Mouse (Mus musculus) gastrocnemius, postnatal 4 days (tissue): ENCODE data around the gene Ppef1. TPM values are rescaled to one million over a fixed set of nuclear protein-coding genes. Genes with fewer than 3 reads are reported as not detected.
A peak's percentile ranks its signal among the peaks of the same experiment; 100 is the strongest.

ENCODE experiments used
- DNase-seq, 2 experiments: peaks; one replicate each; pipeline ENCODE4 v3.0.0; 2021 to 2022; ENCODE audit warnings: low spot score in 2 of 2, mixed read lengths in 2 of 2
- total RNA-seq, 2 experiments: library from RNA; stranded (reverse); gene quantifications; 2 replicates each; pipeline ENCODE4 v1.2.3; 2021

The Ppef1 gene
- total RNA-seq, 2 experiments from 2014 or later = not detected

GRCm38 (mm10) chrX:160598562-160599458 is 136.8 kb downstream of the Ppef1 start:
- DNase-seq = peak in 1 of 2 experiments; percentile 22

- DNase-seq = no peak
Observed at GRCm38 (mm10) chrX:160598055-160598454, 137.5 kb downstream of the Ppef1 start.

- no peak for DNase-seq
Observed at GRCm38 (mm10) chrX:160592933-160593332, 142.6 kb downstream of the Ppef1 start.

- DNase-seq = no peak
Observed at GRCm38 (mm10) chrX:160590147-160590546, 145.4 kb downstream of the Ppef1 start.

GRCm38 (mm10) chrX:160588523-160588922 is 147.0 kb downstream of the Ppef1 start:
- DNase-seq = no peak

GRCm38 (mm10) chrX:160585110-160585509 is 150.5 kb downstream of the Ppef1 start:
- DNase-seq = no peak

GRCm38 (mm10) chrX:160584148-160584838 is 151.3 kb downstream of the Ppef1 start:
- no peak for DNase-seq

GRCm38 (mm10) chrX:160583589-160583988 is 152.0 kb downstream of the Ppef1 start:
- DNase-seq = no peak

Other genes starting within 250 kb of the Ppef1 start
- 10 to 100 TPM; 25.4 to 35.0 TPM for gene Phka2, start 233.6 kb downstream of the Ppef1 start, total RNA-seq
- not detected for gene Rs1, start 32.2 kb upstream of the Ppef1 start, total RNA-seq
- under 1 TPM in 1 of 2 experiments, not detected in 1; 0.18 TPM for gene Gja6, start 171.3 kb upstream of the Ppef1 start, total RNA-seq